Comparison of ENCODE assay signal across 8 mouse cellular contexts in genomic region chr11:65807601-65808000, GRCm38 (mm10). TPM values are rescaled to one million over a fixed set of nuclear protein-coding genes. Genes with fewer than 3 reads are reported as not detected.
DNase-seq lines count a peak whose midpoint lies in the region; ATAC-seq lines count a peak whose summit lies in the region.

No protein-coding gene starts in this region.

- H3K27me3 ChIP-seq in kidney, embryonic 16.5 days (ENCODE audit: insufficient read depth, low read length), result no peaks in the 10 kb centered on the region
- H3K27me3 ChIP-seq in embryonic facial prominence, embryonic 10.5 days (replicated peaks; ENCODE audit: low read depth, poor library complexity, severe bottlenecking), result 0 out of 2 replicates have a peak, but pooled peaks cover 3% of the 10 kb centered on the region
- no peaks in the 10 kb centered on the region for H3K27me3 ChIP-seq in hindbrain, embryonic 16.5 days (replicated peaks; ENCODE audit: control insufficient read depth, insufficient read depth, low read length)
- H3K27me3 ChIP-seq in midbrain, embryonic 16.5 days (ENCODE audit: control insufficient read depth, insufficient read depth, low read depth, low read length), result no peaks in the 10 kb centered on the region

- peaks cover 8% of the 10 kb centered on the region for H3K4me1 ChIP-seq in kidney, embryonic 16.5 days (ENCODE audit: insufficient read depth, low read length)
- peaks cover 25% of the 10 kb centered on the region for H3K4me1 ChIP-seq in embryonic facial prominence, embryonic 10.5 days
- H3K4me1 ChIP-seq in hindbrain, embryonic 16.5 days (ENCODE audit: control insufficient read depth, insufficient read depth, low read depth, low read length), result peaks cover 13% of the 10 kb centered on the region
- H3K4me1 ChIP-seq in midbrain, embryonic 16.5 days (ENCODE audit: control insufficient read depth, insufficient read depth, low read length), result peaks cover 21% of the 10 kb centered on the region

- DNase-seq in kidney, postnatal 4 days, result no peak
- DNase-seq in embryonic facial prominence, embryonic 10.5 days (ENCODE audit: low spot score), result no peak
- no peak for DNase-seq in urinary bladder, postnatal 10 days (ENCODE audit: low spot score)
- no peak for DNase-seq in cerebellum, adult 18-20 months
- no peak for DNase-seq in MN1 (ENCODE audit: low spot score)

- peak overlapping the region; percentile 62 for H3K4me2 ChIP-seq in kidney, embryonic 16.5 days (replicated peaks; ENCODE audit: low read depth, low read length)
- H3K4me2 ChIP-seq in hindbrain, embryonic 16.5 days (ENCODE audit: low read length), result peak overlapping the region; percentile 64
- H3K4me2 ChIP-seq in midbrain, embryonic 16.5 days (ENCODE audit: low read length), result peak overlapping the region; percentile 62

- peak overlapping the region; percentile 80 for H3K4me3 ChIP-seq in kidney, embryonic 16.5 days (ENCODE audit: low read length)
- H3K4me3 ChIP-seq in embryonic facial prominence, embryonic 10.5 days, result peak overlapping the region; percentile 82
- peak overlapping the region; percentile 63 for H3K4me3 ChIP-seq in hindbrain, embryonic 16.5 days (ENCODE audit: low read length)
- H3K4me3 ChIP-seq in midbrain, embryonic 16.5 days (ENCODE audit: low read depth, low read length), result peak overlapping the region; percentile 85

- H3K9ac ChIP-seq in kidney, embryonic 16.5 days (replicated peaks; ENCODE audit: low read length), result peak overlapping the region; percentile 82
- peak overlapping the region; percentile 81 for H3K9ac ChIP-seq in hindbrain, embryonic 16.5 days (ENCODE audit: low read depth, low read length)
- H3K9ac ChIP-seq in midbrain, embryonic 16.5 days (ENCODE audit: low read depth, low read length), result peak overlapping the region; percentile 82

- no peaks in the 10 kb centered on the region for H3K9me3 ChIP-seq in kidney, embryonic 16.5 days (ENCODE audit: low read length)
- no peaks in the 10 kb centered on the region for H3K9me3 ChIP-seq in embryonic facial prominence, embryonic 10.5 days
- no peaks in the 10 kb centered on the region for H3K9me3 ChIP-seq in hindbrain, embryonic 16.5 days (ENCODE audit: control insufficient read depth, low read length)
- no peaks in the 10 kb centered on the region for H3K9me3 ChIP-seq in midbrain, embryonic 16.5 days (replicated peaks; ENCODE audit: control insufficient read depth, low read length, poor library complexity, severe bottlenecking)

- no peaks in the 10 kb centered on the region for H3K36me3 ChIP-seq in kidney, embryonic 16.5 days (ENCODE audit: insufficient read depth, low read length)
- no peaks in the 10 kb centered on the region for H3K36me3 ChIP-seq in embryonic facial prominence, embryonic 10.5 days (replicated peaks)
- no peaks in the 10 kb centered on the region for H3K36me3 ChIP-seq in hindbrain, embryonic 16.5 days (ENCODE audit: control insufficient read depth, insufficient read depth, low read length)
- no peaks in the 10 kb centered on the region for H3K36me3 ChIP-seq in midbrain, embryonic 16.5 days (ENCODE audit: control insufficient read depth, insufficient read depth, low read length)

- peak overlapping the region; percentile 95 for H3K27ac ChIP-seq in kidney, embryonic 16.5 days (ENCODE audit: low read length)
- peak overlapping the region; percentile 90 for H3K27ac ChIP-seq in embryonic facial prominence, embryonic 10.5 days (replicated peaks)
- no peak overlapping the region; the same call in 1 of the 2 replicates for H3K27ac ChIP-seq in hindbrain, embryonic 16.5 days (ENCODE audit: low read depth, low read length)
- peak overlapping the region; percentile 78; the same call in 1 of the 2 replicates for H3K27ac ChIP-seq in midbrain, embryonic 16.5 days (ENCODE audit: low read length)

- WGBS in kidney, embryonic 16.5 days, result 45% methylated on average over 7 of the region's 7 CpGs
- 48% methylated on average over 7 of the region's 7 CpGs for WGBS in embryonic facial prominence, embryonic 10.5 days
- WGBS in hindbrain, embryonic 16.5 days, result 47% methylated on average over 7 of the region's 7 CpGs
- WGBS in midbrain, embryonic 16.5 days, result 49% methylated on average over 7 of the region's 7 CpGs

- ATAC-seq in kidney, embryonic 16.5 days (ENCODE audit: low FRiP score, low TSS enrichment), result 0 out of 2 replicates have a peak, but pooled peaks have one; percentile 18
- peak; percentile 7; the same call in 1 of the 2 replicates for ATAC-seq in hindbrain, embryonic 16.5 days
- peak; percentile 44 for ATAC-seq in midbrain, embryonic 16.5 days

RNA-seq across cellular contexts. Expression of gene Zkscan6, which starts 0.6 kb away (rescaled TPM):
- polyA plus RNA-seq in kidney, embryonic 16.5 days (2015; fragmentation: Nextera tagmentation; extraction: Ambion mirVana), result 17.1 and 17.4 TPM in 2 replicates
- polyA plus RNA-seq in embryonic facial prominence, embryonic 10.5 days (2016; fragmentation: Nextera tagmentation; extraction: Ambion mirVana), result 10.8 and 12.3 TPM in 2 replicates
- polyA plus RNA-seq in hindbrain, embryonic 16.5 days (2015; fragmentation: Nextera tagmentation; extraction: Ambion mirVana), result 17.7 TPM in 2 replicates
- polyA plus RNA-seq in midbrain, embryonic 16.5 days (2015; fragmentation: Nextera tagmentation; extraction: Ambion mirVana), result 18.9 and 21.5 TPM in 2 replicates

RNA-seq across cellular contexts. Expression of gene Map2k4, which starts 19.5 kb away (rescaled TPM):
- 60.2 and 63.9 TPM in 2 replicates for polyA plus RNA-seq in kidney, embryonic 16.5 days (2015; fragmentation: Nextera tagmentation; extraction: Ambion mirVana)
- polyA plus RNA-seq in embryonic facial prominence, embryonic 10.5 days (2016; fragmentation: Nextera tagmentation; extraction: Ambion mirVana), result 66.5 and 66.9 TPM in 2 replicates
- polyA plus RNA-seq in hindbrain, embryonic 16.5 days (2015; fragmentation: Nextera tagmentation; extraction: Ambion mirVana), result 112 and 118 TPM in 2 replicates
- 95.8 and 109 TPM in 2 replicates for polyA plus RNA-seq in midbrain, embryonic 16.5 days (2015; fragmentation: Nextera tagmentation; extraction: Ambion mirVana)
